Mouse (Mus musculus) liver, embryonic 15.5 days (tissue): Measurements from ENCODE around the gene Cacna1d. TPM values are rescaled to one million over a fixed set of nuclear protein-coding genes. Genes with fewer than 3 reads are reported as not detected.

Experiments
- ATAC-seq: fragments of 200-750 bp; cut with Nextera tagmentation; 2 replicates; pipeline ENCODE4 v1.8.0; 2017; ENCODE audit warnings: moderate number of reproducible peaks, mild to moderate bottlenecking, moderate library complexity; ENCODE audit not compliant: insufficient read depth
- H3K27ac ChIP-seq: fragments of 300-500 bp; sonication (generic); replicated peaks from 2 replicates; pipeline ENCODE4 v1.5.1; 2015; ENCODE audit warnings: mild to moderate bottlenecking, inconsistent platforms
- H3K27me3 ChIP-seq: fragments of 300-500 bp; sonication (generic); 2 replicates; pipeline ENCODE4 v1.6.1; 2015; ENCODE audit warnings: mild to moderate bottlenecking, inconsistent platforms
- H3K36me3 ChIP-seq: fragments of 300-500 bp; sonication (generic); replicated peaks from 2 replicates; pipeline ENCODE4 v1.6.1; 2015; ENCODE audit warnings: moderate library complexity, mild to moderate bottlenecking, inconsistent platforms
- H3K4me1 ChIP-seq: fragments of 300-500 bp; sonication (generic); replicated peaks from 2 replicates; pipeline ENCODE4 v1.6.1; 2015; ENCODE audit warnings: inconsistent platforms
- H3K4me2 ChIP-seq: fragments of 300-500 bp; sonication (generic); 2 replicates; pipeline ENCODE4 v1.6.1; 2015; ENCODE audit warnings: moderate library complexity, mild to moderate bottlenecking, inconsistent platforms
- H3K4me3 ChIP-seq: fragments of 300-500 bp; sonication (generic); replicated peaks from 2 replicates; pipeline ENCODE4 v1.5.1; 2015; ENCODE audit warnings: mild to moderate bottlenecking, inconsistent platforms
- H3K9ac ChIP-seq: fragments of 300-500 bp; sonication (generic); 2 replicates; pipeline ENCODE4 v1.6.1; 2015; ENCODE audit warnings: moderate library complexity, mild to moderate bottlenecking, inconsistent platforms
- H3K9me3 ChIP-seq: fragments of 300-500 bp; sonication (generic); replicated peaks from 2 replicates; pipeline ENCODE4 v1.6.1; 2016; ENCODE audit warnings: inconsistent platforms
- WGBS: fragments of 180-500 bp; shearing (Covaris S2); methylation state at CpG from one replicate; pipeline ENCODE4 v1.1.7; 2015; ENCODE audit warnings: mixed read lengths; ENCODE audit not compliant: insufficient replicate concordance; 5-methylcytosine and 5-hydroxymethylcytosine counted together
- polyA plus RNA-seq: library from polyadenylated mRNA; unstranded; fragments of >200 nt; fragmentation: Nextera tagmentation; extraction: Ambion mirVana; gene quantifications from 2 replicates; pipeline ENCODE4 v1.2.1, GENCODE M21; 2015

Cacna1d gene
- polyA plus RNA-seq, 1 experiment from 2014 or later = 0.17 TPM

DNA sequence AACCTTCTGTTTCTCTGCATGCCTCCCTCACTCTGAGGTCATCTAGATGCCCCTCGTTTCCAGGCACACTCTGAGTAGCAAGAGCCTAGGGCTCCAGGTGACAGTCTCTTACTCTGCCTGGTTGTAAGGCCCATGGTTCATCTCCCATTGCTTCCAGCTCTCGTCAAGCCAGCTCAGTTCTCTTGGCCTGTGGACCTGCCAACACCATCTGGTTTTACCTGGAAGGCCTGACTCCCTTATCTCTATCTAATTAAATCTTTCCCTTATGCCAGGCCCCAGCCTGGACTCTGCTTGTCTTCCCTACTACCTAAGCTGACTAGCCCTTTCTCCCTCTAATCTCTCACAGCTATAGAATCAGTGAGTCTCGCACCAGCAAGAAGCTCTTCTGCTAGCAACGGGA is 124.2 kb downstream of the Cacna1d start:
- Histone ChIP-seq H3K27ac (no peak overlapping the region), H3K9ac (no peak overlapping the region), H3K4me3 (no peak overlapping the region), H3K4me1 (no peaks in the 10 kb centered on the region), H3K9me3 (no peaks in the 10 kb centered on the region), H3K36me3 (no peaks in the 10 kb centered on the region), H3K4me2 (no peak overlapping the region), H3K27me3 (no peaks in the 10 kb centered on the region)
- WGBS = 54% methylated on average over 4 of the region's 4 CpGs
- no peak for ATAC-seq

DNA sequence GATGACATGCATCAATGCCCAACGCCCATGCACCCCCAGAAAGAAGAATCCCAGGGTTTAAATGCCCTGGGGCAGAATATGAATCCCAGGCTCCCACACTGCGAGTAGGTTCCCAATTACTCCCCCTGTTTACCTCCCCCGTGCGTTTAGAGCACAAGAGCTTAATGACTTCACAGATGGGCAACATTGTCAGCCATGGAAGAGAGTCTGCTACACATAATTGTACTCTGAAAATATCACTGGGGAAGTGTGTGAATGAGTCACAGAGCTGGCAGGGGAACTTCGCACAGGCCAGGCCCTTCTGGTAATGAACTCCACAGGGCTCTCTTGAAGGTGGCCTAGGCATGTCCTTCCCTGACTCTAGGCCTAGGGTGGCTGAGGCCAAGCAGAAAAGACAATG is 125.4 kb downstream of the Cacna1d start:
- 50% methylated on average over 5 of the region's 5 CpGs for WGBS
- no peaks in the 10 kb centered on the region for H3K27me3 ChIP-seq
- H3K27ac ChIP-seq = no peak overlapping the region
- no peaks in the 10 kb centered on the region for H3K4me1 ChIP-seq
- H3K36me3 ChIP-seq = no peaks in the 10 kb centered on the region
- no peak overlapping the region for H3K4me2 ChIP-seq
- no peak overlapping the region for H3K4me3 ChIP-seq
- no peak overlapping the region for H3K9ac ChIP-seq
- no peaks in the 10 kb centered on the region for H3K9me3 ChIP-seq
- no peak for ATAC-seq

DNA sequence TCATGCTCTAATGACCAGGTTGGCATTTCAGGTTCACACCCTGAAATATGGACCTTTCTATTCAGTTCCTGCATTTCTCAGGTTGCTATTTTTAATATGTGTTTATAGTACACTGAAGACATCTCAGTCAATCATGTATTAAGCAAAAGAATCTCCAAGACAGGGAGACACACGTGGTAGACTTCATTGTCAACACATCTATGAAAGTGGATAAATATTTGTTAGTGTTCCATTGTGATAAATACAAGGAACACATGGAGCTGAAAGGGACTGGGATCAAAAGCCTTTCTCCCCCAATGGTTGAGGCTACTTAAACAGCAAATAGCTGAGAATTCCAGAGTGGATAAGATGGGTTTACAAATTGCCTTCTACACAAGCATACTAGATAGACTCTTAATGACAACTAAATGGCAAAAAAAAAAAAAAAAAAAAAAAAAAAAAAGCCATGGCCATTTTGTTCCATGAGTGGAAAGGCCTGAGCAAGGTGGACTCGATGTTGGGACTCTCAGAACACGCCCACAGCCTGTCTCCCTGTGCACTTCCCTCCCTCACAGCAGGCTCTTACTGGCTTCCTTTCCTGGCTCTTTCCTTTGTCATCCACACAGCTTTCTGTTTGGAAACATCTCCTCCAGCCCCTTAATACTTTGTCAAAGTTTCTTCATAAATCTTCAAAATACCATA is 127.6 kb downstream of the Cacna1d start:
- no peak overlapping the region for H3K4me2 ChIP-seq
- ATAC-seq = no peak
- H3K27ac ChIP-seq = no peak overlapping the region
- no peaks in the 10 kb centered on the region for H3K4me1 ChIP-seq
- no peak overlapping the region for H3K4me3 ChIP-seq
- no peaks in the 10 kb centered on the region for H3K27me3 ChIP-seq
- WGBS = 42% methylated on average over 3 of the region's 3 CpGs
- no peak overlapping the region for H3K9ac ChIP-seq
- no peaks in the 10 kb centered on the region for H3K9me3 ChIP-seq
- H3K36me3 ChIP-seq = no peaks in the 10 kb centered on the region

DNA sequence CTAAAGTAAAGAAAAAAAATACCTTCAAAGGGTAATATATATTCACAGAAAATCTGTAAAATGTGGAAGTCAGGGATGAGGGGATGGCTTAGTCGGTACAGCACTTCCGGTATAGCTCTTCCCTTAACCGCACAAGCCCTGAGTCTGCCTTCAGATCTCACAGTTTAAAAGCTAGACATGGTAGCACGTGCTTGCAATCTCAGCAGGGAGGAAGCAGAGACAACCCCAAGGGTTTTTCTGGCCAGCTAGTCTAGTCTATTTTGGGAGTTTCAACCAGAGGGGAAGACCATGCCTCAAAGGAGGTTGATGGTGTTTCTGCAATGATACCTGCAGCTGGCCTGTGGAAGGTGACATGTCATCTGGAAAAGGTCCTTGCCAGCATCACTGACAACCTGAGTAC is 128.9 kb downstream of the Cacna1d start:
- Histone ChIP-seq H3K4me2 (no peak overlapping the region), H3K4me1 (no peaks in the 10 kb centered on the region), H3K27ac (no peak overlapping the region), H3K4me3 (no peak overlapping the region), H3K9ac (no peak overlapping the region), H3K27me3 (peaks cover 2% of the 10 kb centered on the region; the same call in 1 of the 2 replicates), H3K36me3 (no peaks in the 10 kb centered on the region), H3K9me3 (no peaks in the 10 kb centered on the region)
- ATAC-seq = no peak
- WGBS = 63% methylated on average over 4 of the region's 4 CpGs

DNA sequence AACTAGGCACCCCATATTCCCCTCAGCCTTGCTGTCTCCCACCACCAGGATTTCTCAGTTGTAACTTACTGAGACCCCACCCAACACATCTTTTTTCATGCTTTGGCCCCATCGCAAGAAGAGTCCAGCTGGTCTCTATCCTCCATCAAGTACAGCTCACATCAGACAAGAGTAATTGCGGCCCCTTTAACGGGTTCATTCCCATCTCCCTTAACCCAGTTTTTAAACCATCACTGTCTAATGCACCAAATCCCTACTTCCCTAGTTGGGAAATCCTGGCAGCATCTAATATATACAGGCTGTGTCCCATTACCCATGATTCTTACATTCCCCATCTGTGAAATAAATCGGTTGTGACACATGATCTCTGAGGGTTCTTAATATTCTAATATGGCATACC is 130.8 kb downstream of the Cacna1d start:
- Histone ChIP-seq H3K9ac (no peak overlapping the region), H3K27ac (no peak overlapping the region), H3K9me3 (no peaks in the 10 kb centered on the region), H3K4me2 (no peak overlapping the region), H3K27me3 (peaks cover 15% of the 10 kb centered on the region), H3K4me3 (no peak overlapping the region), H3K4me1 (no peaks in the 10 kb centered on the region), H3K36me3 (no peaks in the 10 kb centered on the region)
- no peak for ATAC-seq
- WGBS = 67% methylated on average over 4 of the region's 4 CpGs

DNA sequence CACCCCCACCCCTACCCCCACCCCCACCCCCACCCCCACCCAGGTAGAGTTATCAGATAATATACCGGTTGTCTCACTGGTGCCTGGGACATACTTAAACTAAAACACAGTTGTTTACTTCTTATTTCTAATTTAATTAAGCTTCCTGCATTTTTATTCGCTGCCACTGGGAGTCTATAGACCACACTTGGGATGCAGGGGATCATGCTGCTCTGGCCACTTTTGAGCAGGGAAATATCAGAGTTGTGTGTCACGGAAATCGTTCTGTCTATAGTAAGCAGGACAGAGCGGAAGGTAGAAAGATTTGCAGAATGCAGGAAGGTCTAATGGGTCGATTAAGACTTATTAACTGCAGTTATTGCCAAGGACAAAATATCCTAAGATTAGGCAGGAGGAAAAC is 131.3 kb downstream of the Cacna1d start:
- Histone ChIP-seq H3K4me1 (no peaks in the 10 kb centered on the region), H3K27ac (no peak overlapping the region), H3K4me2 (no peak overlapping the region), H3K36me3 (no peaks in the 10 kb centered on the region), H3K4me3 (no peak overlapping the region), H3K9ac (no peak overlapping the region), H3K27me3 (peaks cover 19% of the 10 kb centered on the region), H3K9me3 (no peaks in the 10 kb centered on the region)
- 59% methylated on average over 6 of the region's 6 CpGs for WGBS
- ATAC-seq = no peak

DNA sequence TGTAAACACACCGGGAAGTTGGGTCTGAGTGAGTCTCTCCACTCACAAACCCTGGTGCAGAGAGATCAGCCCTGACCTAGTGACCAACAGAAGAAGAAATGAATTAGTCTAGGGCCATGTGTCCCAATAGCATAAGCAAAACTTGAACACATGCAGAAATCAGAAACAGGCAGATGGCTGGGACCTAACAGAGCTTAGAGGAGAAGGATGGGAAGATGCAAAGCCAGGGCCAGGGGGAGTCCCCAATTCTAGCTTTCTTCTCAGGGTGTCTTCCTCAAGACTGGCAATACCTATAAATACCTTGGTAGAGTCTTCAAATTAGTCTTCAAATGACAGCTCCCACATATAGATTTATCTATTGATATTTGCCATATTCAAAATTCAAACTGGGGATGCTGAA is 133.2 kb downstream of the Cacna1d start:
- Histone ChIP-seq H3K4me2 (no peak overlapping the region), H3K4me3 (no peak overlapping the region), H3K9ac (no peak overlapping the region), H3K27ac (no peak overlapping the region), H3K4me1 (0 out of 2 replicates have a peak, but pooled peaks cover 4% of the 10 kb centered on the region), H3K27me3 (peaks cover 39% of the 10 kb centered on the region), H3K9me3 (no peaks in the 10 kb centered on the region), H3K36me3 (no peaks in the 10 kb centered on the region)
- no peak for ATAC-seq
- WGBS = 44% methylated on average over 1 of the region's 1 CpGs

DNA sequence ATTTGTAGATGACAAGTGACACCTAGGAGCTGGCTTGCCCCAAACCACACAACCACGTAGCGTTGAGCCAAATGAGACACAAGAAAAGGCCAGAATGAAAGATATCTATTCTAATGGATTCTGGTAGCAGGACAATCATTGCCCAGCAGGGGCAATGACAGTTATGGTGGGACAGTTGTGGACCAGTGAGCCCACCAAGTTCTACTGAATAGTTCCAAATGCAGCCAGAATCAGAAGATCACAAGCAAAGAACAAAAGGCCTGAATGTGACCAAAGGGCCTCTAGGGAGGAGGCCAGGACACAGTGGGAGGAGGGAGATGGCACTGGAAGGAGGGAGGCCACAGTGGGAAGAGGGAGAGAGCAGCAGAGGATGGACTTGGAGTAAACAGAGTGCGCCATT is 134.8 kb downstream of the Cacna1d start:
- Histone ChIP-seq H3K4me2 (no peak overlapping the region), H3K4me3 (no peak overlapping the region), H3K27ac (no peak overlapping the region), H3K9ac (no peak overlapping the region), H3K36me3 (no peaks in the 10 kb centered on the region), H3K4me1 (0 out of 2 replicates have a peak, but pooled peaks cover 7% of the 10 kb centered on the region), H3K9me3 (no peaks in the 10 kb centered on the region), H3K27me3 (peaks cover 55% of the 10 kb centered on the region)
- ATAC-seq = no peak
- WGBS = 63% methylated on average over 3 of the region's 3 CpGs

DNA sequence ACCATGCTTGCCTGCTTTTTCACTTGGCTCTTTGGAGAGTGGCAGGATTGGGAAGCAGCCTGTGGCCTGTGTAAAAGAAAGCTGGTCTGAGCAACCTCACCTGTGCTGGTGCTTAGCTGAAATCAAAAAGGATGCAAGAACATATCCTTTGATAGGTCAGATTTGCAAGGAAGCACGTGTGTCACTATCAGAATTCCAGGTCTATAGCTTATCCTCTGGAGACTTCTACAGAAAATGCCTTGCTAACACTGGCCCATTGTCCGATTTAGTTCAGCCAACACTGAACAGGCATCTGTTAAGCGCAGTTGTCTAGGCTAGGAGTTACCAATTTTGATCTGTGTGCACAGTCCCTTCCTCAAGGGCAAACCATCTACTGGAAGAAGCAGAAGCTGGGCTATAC is 136.5 kb downstream of the Cacna1d start:
- 0 out of 2 replicates have a peak, but pooled peaks cover 7% of the 10 kb centered on the region for H3K4me1 ChIP-seq
- no peaks in the 10 kb centered on the region for H3K36me3 ChIP-seq
- H3K4me2 ChIP-seq = no peak overlapping the region
- no peak overlapping the region for H3K9ac ChIP-seq
- H3K27ac ChIP-seq = no peak overlapping the region
- no peak overlapping the region for H3K4me3 ChIP-seq
- 47% methylated on average over 3 of the region's 3 CpGs for WGBS
- no peak for ATAC-seq
- H3K27me3 ChIP-seq = peaks cover 69% of the 10 kb centered on the region
- no peaks in the 10 kb centered on the region for H3K9me3 ChIP-seq

DNA sequence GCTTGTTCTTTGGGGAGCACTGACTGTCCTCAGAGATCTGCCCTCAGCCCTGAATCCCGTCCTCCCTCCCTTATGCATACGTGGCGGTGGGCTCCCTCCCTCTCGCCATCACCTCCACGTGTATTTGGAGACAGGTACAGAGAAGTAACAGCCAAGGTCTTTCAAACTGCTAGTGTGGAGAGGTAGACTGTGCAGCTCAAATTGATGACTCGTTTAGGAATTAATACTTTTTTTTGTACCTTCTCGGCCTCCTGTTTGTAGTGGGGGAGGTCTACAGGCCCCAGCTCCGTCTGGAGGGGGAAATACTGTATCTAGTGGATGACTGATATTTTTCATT is 137.2 kb downstream of the Cacna1d start:
- no peak for ATAC-seq
- WGBS = 4% methylated on average over 8 of the region's 8 CpGs

DNA sequence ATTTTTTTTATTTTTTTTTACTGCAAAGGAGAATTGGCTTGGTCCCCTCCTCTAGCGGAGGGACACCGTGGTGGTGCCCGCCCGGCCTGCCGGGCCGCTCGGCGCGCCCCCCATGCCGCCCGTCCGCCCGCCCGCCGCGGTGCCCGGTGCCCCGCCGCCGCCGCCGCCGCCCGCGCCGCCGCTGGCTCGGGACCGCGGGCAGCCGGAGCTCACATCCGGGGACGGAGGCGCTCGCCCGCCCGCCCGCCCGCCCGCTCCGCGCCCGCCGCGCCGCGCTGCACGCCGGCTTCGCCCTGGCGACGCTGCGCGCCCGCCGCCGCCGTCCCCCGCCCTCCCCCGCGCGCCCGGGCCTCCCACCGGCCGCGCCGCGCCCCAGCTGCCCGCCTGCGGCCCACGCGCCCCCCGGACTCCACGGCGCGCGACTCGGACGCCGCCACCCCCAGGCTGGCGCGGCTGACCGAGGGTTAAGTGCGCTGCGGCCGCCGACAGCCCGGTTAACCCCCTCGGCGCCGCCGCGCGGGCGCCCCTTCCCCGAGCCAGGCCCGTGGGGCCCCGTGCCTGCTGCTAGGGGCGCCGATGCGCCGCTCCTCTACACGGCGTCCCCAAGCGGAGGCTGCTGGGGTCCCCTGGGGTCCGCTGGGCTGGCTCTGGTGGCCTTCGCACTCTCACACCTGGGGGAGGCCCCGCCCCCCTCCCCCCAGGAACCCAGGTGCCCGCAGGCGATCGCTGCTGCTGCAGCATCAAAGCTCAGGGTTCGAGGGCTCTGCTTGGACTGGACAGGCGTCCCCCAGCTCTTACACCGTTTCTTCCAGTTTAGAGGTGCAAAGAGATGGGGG is 137.7 kb downstream of the Cacna1d start:
- no peak overlapping the region for H3K27ac ChIP-seq
- no peaks in the 10 kb centered on the region for H3K36me3 ChIP-seq
- H3K4me1 ChIP-seq = 0 out of 2 replicates have a peak, but pooled peaks cover 7% of the 10 kb centered on the region
- no peaks in the 10 kb centered on the region for H3K9me3 ChIP-seq
- H3K27me3 ChIP-seq = peaks cover 77% of the 10 kb centered on the region
- 1% methylated on average over 88 of the region's 114 CpGs for WGBS
- no peak for ATAC-seq
- H3K4me3 ChIP-seq = peak overlapping the region; percentile 50
- no peak overlapping the region for H3K9ac ChIP-seq
- H3K4me2 ChIP-seq = peak overlapping the region; percentile 67

More for the DNA sequence above, 137.2 kb downstream of the Cacna1d start:
- Histone ChIP-seq H3K9ac (no peak overlapping the region), H3K27me3 (peaks cover 74% of the 10 kb centered on the region), H3K4me3 (peak overlapping the region; percentile 50), H3K36me3 (no peaks in the 10 kb centered on the region), H3K9me3 (no peaks in the 10 kb centered on the region), H3K27ac (no peak overlapping the region), H3K4me2 (peak overlapping the region; percentile 67), H3K4me1 (0 out of 2 replicates have a peak, but pooled peaks cover 7% of the 10 kb centered on the region)
